Mouse (Mus musculus): ENCODE measurements at regions not wholly inside any gene's neighbourhood (a gene's known extent, or its start where the extent isn't known, plus 50 kb on each side); places are given as distances from the start of the nearest gene placed in this dataset.
"Not testable (repeated sequence)": the region's sequence is repeated elsewhere in the genome, so short reads cannot be mapped to it uniquely, and the experiment has no call there.

DNA sequence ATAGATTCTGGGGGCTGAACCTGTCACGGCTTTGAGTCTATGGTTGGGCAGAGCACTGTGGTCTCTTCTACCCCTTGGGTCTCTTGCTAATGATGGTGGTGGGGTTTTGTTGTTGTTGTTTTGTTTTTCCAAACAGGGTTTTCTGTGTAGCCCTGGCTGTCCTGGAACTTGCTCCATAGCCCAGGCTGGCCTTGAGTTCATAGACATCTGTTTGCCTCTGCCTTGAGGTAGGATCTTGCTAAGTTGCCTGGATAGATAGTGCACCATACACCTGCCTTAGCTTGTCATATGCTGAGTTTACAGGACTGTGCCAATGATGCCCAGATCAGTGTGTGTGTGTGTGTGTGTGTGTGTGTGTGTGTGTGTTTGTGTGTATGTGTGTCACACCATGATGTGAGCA is 121.6 kb upstream of the Cpsf6 start:
- no peak for TF ChIP-seq POLR2A (IDR thresholded peaks at IDR 0.05; ENCODE audit: extremely low read depth, insufficient read depth, low read length)
- Histone ChIP-seq H3K4me3 (ENCODE audit: insufficient read depth, low read length) (no peak overlapping the region), H3K4me1 (ENCODE audit: control insufficient read depth, insufficient read depth, low read length) (no peaks in the 10 kb centered on the region), H3K27ac (ENCODE audit: insufficient read depth, low read length) (no peak overlapping the region)

DNA sequence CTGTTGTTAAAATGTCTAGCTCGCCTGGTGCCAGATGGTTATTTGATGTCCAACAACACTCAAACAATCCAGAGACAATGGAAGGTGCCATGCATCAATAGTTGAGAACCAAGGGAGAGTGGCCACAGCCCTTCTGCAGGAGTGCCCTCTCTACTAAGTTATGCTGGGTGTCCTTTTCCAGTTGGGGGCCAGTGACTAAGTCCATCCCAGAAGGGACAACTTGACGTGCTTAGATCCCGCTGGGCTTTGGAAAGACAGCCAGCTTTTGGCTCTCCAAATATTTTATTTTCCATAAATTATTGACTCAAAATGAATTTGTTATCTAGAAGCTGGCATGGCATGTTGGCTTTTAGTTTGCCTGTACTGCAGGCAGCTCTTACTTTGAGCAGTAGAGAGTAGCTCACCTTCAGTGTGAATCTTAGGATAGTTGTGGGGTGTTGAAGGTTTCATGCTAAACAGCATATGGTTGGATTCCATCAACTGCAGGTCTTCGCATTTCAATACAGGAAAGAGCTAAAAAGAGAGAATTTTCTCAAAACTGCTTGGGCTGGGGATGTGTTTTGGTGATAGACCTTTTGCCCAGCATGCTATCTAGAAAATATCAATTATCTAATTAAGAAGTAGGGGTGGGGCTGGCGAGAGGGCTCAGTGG is 120.8 kb upstream of the Cpsf6 start:
- TF ChIP-seq CTCF (IDR thresholded peaks at IDR 0.05; ENCODE audit: extremely low read depth, insufficient read depth, low read length): no peak
- Histone ChIP-seq H3K27ac (ENCODE audit: insufficient read depth, low read length) (no peak overlapping the region), H3K4me3 (ENCODE audit: insufficient read depth, low read length) (no peak overlapping the region), H3K4me1 (ENCODE audit: control insufficient read depth, insufficient read depth, low read length) (no peaks in the 10 kb centered on the region)

DNA sequence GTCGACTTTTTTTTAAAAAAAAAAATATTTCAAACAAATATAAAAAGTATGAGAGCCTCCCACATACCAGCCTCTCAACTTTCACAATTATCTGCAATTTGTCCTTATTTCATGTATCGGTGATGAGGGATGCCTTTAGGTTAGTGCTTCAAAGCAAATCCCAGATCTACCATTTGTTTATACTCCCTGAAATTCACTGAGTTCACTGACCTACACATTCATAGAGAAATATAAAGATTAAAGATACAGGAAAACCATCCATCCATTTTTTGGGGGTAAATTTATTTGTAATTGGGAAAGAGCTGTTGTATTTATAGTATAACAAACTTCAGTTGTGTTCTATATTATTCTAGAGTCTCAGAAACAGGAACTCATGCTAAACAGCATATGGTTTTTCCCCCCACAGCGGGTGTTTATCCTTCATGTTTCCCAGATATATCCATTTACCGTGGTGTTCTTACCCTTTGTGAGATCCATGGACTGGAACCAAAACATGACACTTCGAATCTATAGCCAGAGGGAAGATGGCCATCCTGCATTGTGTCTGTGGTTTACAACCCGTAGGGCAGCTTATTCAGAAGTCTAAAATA is 120.1 kb upstream of the Cpsf6 start:
- no peak overlapping the region for H3K4me3 ChIP-seq (ENCODE audit: insufficient read depth, low read length)
- TF ChIP-seq CTCF (IDR thresholded peaks at IDR 0.05; ENCODE audit: extremely low read depth, insufficient read depth, low read length): no peak
- no peak for TF ChIP-seq POLR2A (IDR thresholded peaks at IDR 0.05; ENCODE audit: extremely low read depth, insufficient read depth, low read length)
- no peaks in the 10 kb centered on the region for H3K4me1 ChIP-seq (ENCODE audit: control insufficient read depth, insufficient read depth, low read length)
- H3K27ac ChIP-seq (ENCODE audit: insufficient read depth, low read length): no peak overlapping the region

DNA sequence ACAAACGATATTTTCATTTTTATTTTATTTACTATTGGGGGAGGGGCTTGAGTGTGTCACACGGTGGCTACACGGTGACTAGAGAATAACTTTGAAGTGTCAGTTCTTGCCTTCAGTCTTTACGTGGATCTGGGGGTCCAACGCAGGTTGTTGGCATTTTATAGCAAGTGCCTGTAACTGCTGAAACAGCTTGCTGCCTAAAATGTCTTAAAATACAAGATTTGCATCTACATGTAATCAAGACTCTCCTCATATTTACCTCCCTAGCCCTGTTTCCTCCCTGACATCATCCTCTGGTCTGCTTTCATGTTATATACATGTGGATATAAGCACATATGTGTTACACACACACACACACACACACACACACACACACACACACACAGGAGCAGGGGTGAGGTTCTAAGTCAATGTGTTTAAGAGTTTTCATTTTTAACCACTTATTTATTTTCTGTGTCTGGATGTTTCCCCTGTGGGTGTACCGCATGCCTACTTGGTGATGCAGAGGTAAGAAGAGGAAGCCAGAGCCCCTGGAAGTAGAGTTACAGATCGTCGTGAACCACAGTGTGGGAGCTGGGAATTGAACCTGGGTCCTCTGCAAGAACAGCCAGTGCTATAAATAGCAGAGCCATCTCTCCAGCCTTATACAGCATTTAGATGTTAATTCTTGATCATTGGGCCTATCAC is 119.5 kb upstream of the Cpsf6 start:
- TF ChIP-seq CTCF (IDR thresholded peaks at IDR 0.05; ENCODE audit: extremely low read depth, insufficient read depth, low read length) (no peak), POLR2A (IDR thresholded peaks at IDR 0.05; ENCODE audit: extremely low read depth, insufficient read depth, low read length) (no peak)
- H3K27ac ChIP-seq (ENCODE audit: insufficient read depth, low read length): no peak overlapping the region
- no peak overlapping the region for H3K4me3 ChIP-seq (ENCODE audit: insufficient read depth, low read length)
- no peaks in the 10 kb centered on the region for H3K4me1 ChIP-seq (ENCODE audit: control insufficient read depth, insufficient read depth, low read length)

DNA sequence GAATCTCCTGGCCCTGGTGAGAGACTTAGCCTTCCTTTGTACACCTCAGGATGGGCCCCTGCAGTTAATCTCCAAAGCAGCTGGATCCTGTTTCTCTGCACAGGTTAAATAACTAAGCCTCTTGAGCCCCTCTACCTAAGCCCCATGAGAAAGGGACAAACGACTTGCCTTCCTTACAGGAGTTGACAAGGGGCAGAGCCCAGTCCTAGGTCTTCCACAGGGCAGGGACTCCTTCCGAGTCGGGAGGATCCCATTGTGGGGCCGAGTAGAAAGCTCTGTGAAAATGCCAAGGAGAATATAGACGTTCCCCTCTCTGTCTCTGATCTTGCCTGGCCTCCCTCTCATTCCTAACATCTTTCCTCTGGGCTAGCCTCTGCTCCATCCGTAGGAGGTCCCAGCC is 118.7 kb upstream of the Cpsf6 start:
- Histone ChIP-seq H3K4me1 (ENCODE audit: control insufficient read depth, insufficient read depth, low read length) (no peaks in the 10 kb centered on the region), H3K4me3 (ENCODE audit: insufficient read depth, low read length) (no peak overlapping the region), H3K27ac (ENCODE audit: insufficient read depth, low read length) (no peak overlapping the region)
- TF ChIP-seq POLR2A (IDR thresholded peaks at IDR 0.05; ENCODE audit: extremely low read depth, insufficient read depth, low read length): no peak
- TF ChIP-seq CTCF (IDR thresholded peaks at IDR 0.05; ENCODE audit: extremely low read depth, insufficient read depth, low read length): no peak

DNA sequence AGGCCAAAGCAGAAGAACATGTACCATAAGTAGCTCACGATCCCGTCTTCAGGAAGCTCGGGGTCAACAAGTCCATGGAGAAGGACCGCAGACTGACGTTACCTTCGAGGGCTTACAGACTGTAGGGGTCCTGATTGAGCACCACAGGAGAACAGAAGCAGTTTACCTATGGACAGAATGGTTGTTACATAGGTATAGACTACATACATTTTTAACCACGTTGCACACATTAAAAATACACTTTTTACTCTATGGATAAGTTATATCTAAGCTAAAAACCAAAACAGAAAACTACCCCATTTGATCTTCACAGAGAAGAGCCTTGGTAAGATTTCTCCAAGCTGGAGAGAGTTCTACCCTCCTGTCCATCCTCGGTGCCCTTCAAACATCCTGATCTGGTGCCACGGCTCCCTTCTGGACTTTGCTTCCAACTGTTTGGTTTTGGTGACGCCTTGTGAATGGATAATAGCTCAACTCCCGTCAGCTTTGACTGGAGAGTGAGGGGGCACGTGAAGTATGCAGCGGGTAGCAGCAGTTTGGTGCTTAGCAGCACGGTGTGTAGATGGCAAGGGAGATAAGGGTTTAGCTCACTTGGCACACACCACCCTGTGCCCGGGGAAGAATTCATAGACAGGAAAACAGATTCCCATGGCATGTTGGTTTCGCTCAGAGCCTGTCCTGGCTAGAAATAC is 117.9 kb upstream of the Cpsf6 start:
- Histone ChIP-seq H3K4me3 (ENCODE audit: insufficient read depth, low read length) (no peak overlapping the region), H3K4me1 (ENCODE audit: control insufficient read depth, insufficient read depth, low read length) (no peaks in the 10 kb centered on the region), H3K27ac (ENCODE audit: insufficient read depth, low read length) (no peak overlapping the region)
- no peak for TF ChIP-seq CTCF (IDR thresholded peaks at IDR 0.05; ENCODE audit: extremely low read depth, insufficient read depth, low read length)
- no peak for TF ChIP-seq POLR2A (IDR thresholded peaks at IDR 0.05; ENCODE audit: extremely low read depth, insufficient read depth, low read length)

DNA sequence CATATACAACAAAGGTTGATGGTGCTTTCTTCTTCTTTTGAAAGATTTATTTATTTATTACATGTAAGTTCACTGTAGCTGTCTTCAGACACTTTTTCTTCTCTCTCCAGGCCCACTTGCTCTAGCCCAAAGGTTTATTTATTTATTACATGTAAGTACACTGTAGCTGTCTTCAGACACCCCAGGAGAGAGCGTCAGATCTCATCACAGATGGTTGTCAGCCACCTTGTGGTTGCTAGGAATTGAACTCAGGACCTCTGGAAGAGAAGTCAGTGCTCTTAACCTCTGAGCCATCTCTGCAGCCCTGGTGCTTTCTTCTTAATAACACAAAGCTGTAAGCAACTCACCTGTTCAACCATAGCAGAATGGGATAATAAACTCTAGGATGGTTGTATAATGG is 117.3 kb upstream of the Cpsf6 start:
- not testable (repeated sequence) for H3K4me3 ChIP-seq (ENCODE audit: insufficient read depth, low read length); H3K4me1 ChIP-seq (ENCODE audit: control insufficient read depth, insufficient read depth, low read length); H3K27ac ChIP-seq (ENCODE audit: insufficient read depth, low read length)

DNA sequence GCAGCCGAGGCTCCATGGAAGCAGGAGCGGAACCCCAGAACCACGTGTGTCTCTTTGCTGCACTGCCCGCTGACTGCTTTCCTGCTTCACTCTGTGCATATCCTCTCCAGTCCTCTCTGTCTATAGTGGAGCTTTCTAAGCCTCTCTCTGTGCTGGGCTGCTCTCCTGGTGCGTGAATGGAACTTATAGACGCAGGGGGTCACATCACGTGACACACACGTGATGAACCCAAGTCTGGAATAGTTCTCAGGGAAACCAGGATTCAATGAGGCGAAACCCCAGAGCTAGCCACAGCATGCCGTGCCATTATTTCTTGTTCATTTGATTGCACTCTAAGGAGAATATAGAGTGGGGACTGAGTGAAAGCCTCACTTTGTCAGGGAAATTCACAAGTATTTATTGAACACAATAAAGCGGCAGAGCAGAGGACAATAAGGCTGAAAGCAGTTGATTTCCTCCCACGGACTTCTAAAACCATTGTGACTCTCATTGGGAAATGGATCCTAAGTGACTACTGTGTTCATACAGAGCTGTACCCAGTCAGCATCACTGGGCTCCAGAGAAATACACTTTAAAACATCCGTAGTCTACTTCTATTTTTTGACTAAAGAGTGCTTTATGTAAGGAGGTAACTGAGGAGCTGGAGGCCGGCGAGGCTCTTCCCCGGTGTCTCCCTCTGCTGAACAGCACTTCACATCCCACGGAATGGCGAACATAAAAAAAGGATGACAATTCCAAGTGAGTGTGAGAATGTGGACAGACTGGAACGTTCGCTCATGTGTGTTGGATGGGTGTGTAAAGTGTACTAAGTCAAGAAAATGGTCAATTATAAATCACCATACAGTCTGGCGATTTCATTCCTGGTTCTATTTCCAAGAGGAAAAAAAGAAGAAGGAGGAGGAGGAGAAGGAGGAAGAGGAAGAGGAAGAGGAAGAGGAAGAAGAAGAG is 116.5 kb upstream of the Cpsf6 start:
- Histone ChIP-seq H3K27ac (ENCODE audit: insufficient read depth, low read length) (no peak overlapping the region), H3K4me3 (ENCODE audit: insufficient read depth, low read length) (no peak overlapping the region), H3K4me1 (ENCODE audit: control insufficient read depth, insufficient read depth, low read length) (no peaks in the 10 kb centered on the region)
- no peak for TF ChIP-seq POLR2A (IDR thresholded peaks at IDR 0.05; ENCODE audit: extremely low read depth, insufficient read depth, low read length)
- no peak for TF ChIP-seq CTCF (IDR thresholded peaks at IDR 0.05; ENCODE audit: extremely low read depth, insufficient read depth, low read length)

DNA sequence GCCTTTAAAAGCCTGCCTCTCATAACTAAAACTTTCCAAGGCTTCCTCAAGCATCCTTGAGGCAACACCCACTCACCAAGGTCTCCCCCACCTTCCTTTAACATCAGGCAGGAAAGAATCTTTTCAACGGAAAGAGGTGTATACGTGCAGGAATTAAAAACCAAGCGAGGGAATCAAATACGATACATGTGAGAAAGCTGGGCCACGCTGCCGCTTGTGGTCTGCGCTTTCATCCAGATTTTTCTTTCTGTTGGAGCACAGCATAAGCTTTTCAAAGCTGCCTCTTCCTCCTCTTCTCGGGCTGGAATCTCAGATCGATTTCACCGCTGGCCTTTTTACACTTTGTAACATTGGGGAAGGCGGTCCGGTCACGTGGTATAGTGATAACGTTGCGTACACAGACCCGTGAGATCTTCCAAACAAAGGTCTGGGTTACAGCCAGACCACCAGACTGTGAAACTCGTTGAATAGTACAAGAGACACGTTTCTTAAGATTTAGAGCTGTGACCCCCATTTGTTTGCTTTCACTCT is 114.4 kb upstream of the Cpsf6 start:
- H3K4me1 ChIP-seq (ENCODE audit: control insufficient read depth, insufficient read depth, low read length): no peaks in the 10 kb centered on the region
- no peak overlapping the region for H3K4me3 ChIP-seq (ENCODE audit: insufficient read depth, low read length)
- TF ChIP-seq CTCF (IDR thresholded peaks at IDR 0.05; ENCODE audit: extremely low read depth, insufficient read depth, low read length) (no peak), POLR2A (IDR thresholded peaks at IDR 0.05; ENCODE audit: extremely low read depth, insufficient read depth, low read length) (no peak)
- no peak overlapping the region for H3K27ac ChIP-seq (ENCODE audit: insufficient read depth, low read length)
